Mouse (Mus musculus) G1E-ER4 (cell line): ENCODE results near the gene Prkcz. TPM values are rescaled to one million over a fixed set of nuclear protein-coding genes. Genes with fewer than 3 reads are reported as not detected.

ENCODE experiments used
- GATA1 ChIP-seq: IDR thresholded peaks from one replicate; pipeline ENCODE4 v1.8.0; 2012; ENCODE audit warnings: low read length, inconsistent platforms
- polyA plus RNA-seq: library from polyadenylated mRNA; stranded (reverse); fragments of >175 nt; gene quantifications from 2 replicates; pipeline ENCODE4 v1.2.3, GENCODE M21; 2012

Gene Prkcz
- polyA plus RNA-seq, 1 experiment: not detected

DNA sequence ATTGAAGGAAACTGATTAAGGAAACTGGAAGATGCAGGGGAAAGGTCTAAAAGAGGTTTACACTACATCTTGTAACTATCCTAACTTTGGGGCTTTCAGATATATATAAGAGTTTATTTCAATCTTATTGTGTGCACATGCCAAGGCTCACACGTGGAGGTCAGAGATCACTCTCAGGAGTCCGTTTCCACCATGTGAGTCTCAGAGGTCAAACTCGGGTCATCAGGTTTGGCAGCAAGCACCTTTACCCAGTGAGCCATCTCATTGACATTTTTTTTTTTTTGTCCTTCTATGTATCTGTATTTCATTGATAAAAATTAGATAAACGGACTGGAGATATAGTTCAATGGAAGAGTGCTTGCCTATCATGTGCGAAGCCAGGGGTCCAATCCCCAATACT lies 132.7 kb downstream of the Prkcz start:
- TF ChIP-seq GATA1: no peak

DNA sequence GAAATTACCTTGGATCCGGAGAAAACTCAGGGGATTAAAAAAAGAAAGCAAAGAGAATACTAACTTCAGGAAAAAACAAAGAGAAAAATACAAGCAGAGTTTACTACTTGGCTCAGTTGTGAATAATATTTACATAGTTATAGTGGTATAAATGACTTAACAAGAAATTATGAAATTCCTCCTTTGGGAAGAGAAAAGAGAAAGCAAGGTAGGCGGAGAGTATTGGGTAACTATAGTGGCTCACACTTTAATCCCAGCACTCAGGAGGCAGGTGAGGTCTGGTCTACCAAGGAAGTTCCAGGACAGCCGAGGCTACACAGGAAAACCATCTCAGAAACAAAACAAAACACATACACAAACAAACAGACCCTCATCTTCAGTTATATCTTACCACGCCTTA lies 133.2 kb downstream of the Prkcz start:
- no peak for TF ChIP-seq GATA1

GRCm38 (mm10) chr4:155225918-155226317 lies 135.2 kb downstream of the Prkcz start:
- TF ChIP-seq GATA1: no peak

DNA sequence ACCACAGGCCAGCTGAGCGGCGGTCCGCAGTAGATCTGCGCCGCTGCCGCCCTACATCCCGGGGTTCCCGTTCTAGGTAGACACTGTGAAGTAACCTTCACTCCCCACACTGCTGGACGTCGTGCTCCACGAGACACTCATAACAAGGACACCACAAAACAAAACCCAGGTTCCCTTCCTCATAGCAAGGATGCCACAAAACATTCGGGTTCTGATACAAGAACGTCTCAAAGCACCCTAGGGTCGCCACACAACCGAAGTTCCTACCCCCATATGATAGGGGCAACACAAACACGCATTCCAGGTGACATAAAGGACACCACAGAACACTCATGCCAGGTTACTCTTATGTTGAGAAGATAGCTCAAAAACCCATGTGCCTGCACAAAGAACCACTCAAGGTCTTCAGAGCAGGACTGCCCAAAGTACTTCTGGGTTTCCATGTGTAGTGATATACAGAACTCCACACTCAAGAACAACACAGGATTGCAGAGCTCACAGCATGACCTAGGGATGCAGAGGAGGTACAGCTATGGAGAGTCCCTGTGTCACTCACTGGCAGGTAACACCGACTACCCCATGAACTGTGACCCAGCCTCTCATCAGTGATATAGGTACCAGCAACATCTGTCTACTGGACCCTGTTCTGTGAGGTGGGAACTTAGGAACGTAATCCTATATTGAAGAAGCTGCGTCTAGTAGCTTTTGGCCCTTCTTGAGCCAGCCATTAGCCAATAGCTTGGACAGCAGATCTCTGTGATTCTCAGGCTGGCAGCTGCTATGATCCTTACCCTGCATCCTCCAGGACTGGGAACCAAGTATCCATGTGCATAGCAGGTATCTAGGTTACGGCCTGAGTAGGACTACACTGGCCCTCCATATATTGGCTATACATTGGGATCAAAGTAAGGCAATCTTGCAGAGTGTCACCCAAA lies 137.3 kb downstream of the Prkcz start:
- no peak for TF ChIP-seq GATA1

GRCm38 (mm10) chr4:155222841-155223593 lies 138.1 kb downstream of the Prkcz start:
- no peak for TF ChIP-seq GATA1

DNA sequence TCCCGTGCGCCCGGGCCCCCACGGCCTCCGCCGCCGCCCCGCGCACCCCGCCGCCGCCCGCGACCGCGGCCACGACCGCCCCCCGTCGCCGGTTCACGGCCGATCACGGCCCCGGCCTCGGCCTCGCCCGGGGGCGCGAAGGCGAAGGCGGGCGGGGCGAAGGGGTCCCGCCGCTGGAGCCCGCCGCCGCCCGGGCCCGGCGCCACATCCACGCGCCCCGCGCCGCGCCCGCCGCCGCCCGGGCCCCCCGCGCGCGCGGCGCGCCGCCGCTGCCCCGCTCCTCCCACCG lies 138.7 kb downstream of the Prkcz start, which contains the start of gene Ski:
TSS of gene Ski (minus strand) at position 41 of the 289 bp plus-strand sequence.
- TF ChIP-seq GATA1: no peak

DNA sequence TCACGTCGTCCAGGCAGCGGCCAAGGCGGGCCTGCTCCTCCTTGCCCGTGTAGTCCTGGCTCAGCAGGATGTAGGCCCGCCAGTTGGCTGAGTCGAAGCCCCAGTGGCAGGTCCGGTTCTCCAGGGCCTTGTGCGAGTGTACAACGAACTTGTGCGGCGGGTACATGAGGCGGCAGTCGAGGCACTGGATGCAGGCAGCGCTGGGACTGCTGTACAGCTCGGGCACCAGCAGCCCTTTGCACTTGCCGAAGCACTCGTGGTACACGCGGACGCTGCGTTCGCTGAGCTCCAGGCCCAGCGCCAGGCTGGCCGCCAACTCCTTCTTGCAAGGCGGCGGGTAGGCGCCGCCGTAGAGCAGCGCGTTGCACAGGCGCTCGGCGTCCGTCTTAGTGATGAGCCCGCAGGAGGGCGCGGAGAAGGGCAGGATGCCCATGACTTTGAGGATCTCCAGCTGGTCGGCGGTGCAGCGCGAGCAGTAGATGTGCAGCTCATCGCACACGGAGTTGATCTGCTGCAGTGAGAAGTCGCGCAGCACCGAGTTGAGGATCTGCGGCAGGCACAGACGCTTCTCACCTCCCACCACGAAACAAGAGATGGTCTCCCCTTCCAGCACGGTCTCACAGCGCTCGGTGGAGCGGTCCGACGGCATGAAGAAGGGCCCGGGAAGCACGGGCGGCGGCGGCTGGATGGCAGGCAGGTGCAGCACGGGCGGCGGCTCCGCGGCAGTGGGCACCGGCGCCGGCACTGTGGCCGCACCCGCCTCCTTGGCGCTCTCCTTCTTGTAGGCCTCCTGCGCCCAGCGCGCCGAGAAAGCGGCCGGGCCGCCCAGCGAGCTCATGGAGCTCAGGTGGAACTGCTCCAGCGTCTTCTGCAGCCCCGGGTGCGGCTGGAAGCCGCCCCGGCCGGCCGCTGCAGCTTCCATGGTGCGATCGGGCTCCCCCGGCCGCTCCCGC lies 139.3 kb downstream of the Prkcz start:
- TF ChIP-seq GATA1: no peak

DNA sequence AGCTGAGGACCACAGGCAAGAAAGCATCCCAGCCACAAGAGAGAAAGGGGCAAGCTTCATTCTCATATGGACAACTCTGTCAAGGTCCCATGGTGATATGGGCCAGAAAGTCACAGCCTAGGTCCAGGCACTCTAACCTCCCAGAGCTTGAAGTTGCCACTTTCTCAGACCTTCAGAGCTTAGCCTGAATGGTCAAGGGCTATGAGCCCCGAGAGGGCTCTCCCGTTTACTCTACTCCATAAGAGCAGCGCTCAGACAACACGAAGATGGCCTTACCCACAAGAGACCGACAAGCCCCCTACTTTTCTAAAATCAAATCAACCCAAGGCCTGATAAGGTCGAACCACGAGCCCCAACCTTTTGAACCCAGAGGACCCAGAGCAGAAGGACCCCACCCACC lies 140.1 kb downstream of the Prkcz start:
- TF ChIP-seq GATA1: no peak

DNA sequence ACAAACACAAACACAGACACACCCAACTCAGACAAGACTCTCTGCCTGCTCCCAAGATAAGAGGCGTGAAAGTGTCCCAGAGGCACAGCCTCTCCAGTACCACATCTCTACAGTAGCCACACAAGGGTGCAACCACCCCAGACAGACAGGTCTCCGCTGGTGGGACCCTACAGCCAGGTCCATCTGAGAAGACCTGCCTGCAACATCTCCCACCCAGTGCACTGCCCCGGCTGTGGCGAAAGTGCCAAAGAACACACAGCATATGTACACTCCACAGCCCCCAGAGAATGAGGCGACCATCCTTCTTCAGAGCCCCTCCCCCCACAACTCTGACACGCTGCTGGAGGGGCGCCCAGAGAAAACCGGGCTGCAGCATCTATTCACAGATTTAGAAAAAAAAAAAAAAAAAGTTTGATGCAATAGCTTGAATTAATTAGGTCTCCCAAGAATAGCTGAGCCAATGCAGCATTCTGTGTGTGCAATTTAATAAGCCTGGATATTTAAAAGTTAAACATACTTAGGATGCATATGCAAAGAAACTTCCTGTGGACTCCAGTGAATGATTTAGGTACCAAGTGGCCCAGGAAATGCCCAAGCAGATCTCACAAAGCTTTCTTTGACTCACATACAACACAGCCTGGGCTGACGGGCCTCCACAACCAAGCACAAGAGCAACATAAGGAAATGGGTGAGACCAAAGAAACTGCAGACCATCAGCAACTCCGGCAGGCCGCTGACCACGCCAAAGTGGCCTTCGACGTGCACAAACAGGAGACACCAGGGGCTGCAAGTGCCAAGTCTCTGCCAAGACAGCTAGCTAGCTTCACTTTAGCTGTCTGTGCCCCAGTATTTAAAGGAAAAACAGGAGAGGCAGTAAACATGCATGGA lies 140.7 kb downstream of the Prkcz start:
- TF ChIP-seq GATA1: no peak

GRCm38 (mm10) chr4:155219271-155220212 lies 141.6 kb downstream of the Prkcz start:
- TF ChIP-seq GATA1: no peak

- no peak for TF ChIP-seq GATA1
Measured at GRCm38 (mm10) chr4:155218104-155218732, 142.9 kb downstream of the Prkcz start.

DNA sequence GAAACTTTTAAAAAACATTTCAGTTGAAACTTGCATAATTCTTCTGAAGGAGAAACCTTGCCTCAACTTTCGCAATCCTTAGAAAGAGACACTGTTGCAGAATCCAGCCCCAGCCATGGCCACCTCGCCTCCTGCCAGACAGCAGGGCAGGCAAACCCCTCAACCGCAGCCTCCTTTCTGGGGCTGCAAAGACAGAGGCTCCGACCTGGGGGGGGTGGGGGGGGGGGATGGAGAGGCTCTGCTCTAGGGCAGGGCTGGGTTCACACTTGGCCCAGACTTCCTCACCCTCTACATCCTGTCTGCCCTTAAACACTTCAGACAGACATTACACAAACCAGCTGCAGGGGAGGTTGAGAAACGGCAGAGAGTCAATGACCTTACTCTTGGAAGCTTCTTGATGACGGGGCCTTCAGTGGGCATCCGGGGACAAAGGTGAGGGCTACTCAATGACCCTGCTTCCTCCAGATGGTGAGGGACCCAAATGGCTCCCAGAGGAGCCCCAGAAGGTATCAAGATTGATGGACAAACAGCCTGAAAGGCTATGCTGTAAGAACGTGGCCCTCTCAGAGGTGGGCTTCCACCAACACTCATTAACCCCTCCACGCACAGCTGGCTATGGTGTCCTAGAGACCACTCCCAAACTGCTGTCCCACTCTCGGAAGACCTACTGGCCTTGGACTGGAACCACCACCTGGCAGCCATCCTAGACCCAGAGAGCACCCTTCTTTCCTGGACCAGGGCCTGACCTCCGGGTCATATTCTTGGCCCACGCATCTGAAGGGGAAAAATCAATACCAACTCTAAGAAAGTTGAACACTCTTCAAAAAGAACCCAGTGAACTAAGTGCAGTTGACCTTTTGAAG lies 143.7 kb downstream of the Prkcz start:
- no peak for TF ChIP-seq GATA1
